Mouse (Mus musculus) embryonic facial prominence, embryonic 15.5 days (tissue): ENCODE measurements at regions not wholly inside any gene's neighbourhood (a gene's known extent, or its start where the extent isn't known, plus 50 kb on each side); places are given as distances from the start of the nearest gene placed in this dataset.
A peak's percentile ranks its signal among the peaks of the same experiment; 100 is the strongest.

Source experiments
- ATAC-seq: fragments of 200-750 bp; cut with Nextera tagmentation; 2 replicates; pipeline ENCODE4 v1.8.0; 2017; ENCODE audit warnings: low read depth, moderate TSS enrichment; ENCODE audit not compliant: insufficient number of reproducible peaks, low FRiP score, low TSS enrichment
- H3K27ac ChIP-seq: fragments of 300-500 bp; sonication (generic); replicated peaks from 2 replicates; pipeline ENCODE4 v1.5.1; 2015; ENCODE audit warnings: mild to moderate bottlenecking, inconsistent platforms
- H3K27me3 ChIP-seq: fragments of 300-500 bp; sonication (generic); 2 replicates; pipeline ENCODE4 v1.6.1; 2015; ENCODE audit warnings: inconsistent platforms
- H3K36me3 ChIP-seq: fragments of 300-500 bp; sonication (generic); 2 replicates; pipeline ENCODE4 v1.6.1; 2015; ENCODE audit warnings: mild to moderate bottlenecking, inconsistent platforms
- H3K4me1 ChIP-seq: fragments of 300-500 bp; sonication (generic); 2 replicates; pipeline ENCODE4 v1.6.1; 2015; ENCODE audit warnings: inconsistent platforms
- H3K4me2 ChIP-seq: fragments of 300-500 bp; sonication (generic); replicated peaks from 2 replicates; pipeline ENCODE4 v1.6.1; 2015; ENCODE audit warnings: mild to moderate bottlenecking, inconsistent platforms
- H3K4me3 ChIP-seq: fragments of 300-500 bp; sonication (generic); replicated peaks from 2 replicates; pipeline ENCODE4 v1.5.1; 2015; ENCODE audit warnings: mild to moderate bottlenecking, inconsistent platforms
- H3K9ac ChIP-seq: fragments of 300-500 bp; sonication (generic); 2 replicates; pipeline ENCODE4 v1.6.1; 2015; ENCODE audit warnings: inconsistent platforms
- H3K9me3 ChIP-seq: fragments of 300-500 bp; sonication (generic); replicated peaks from 2 replicates; pipeline ENCODE4 v1.6.1; 2016; ENCODE audit warnings: inconsistent platforms
- WGBS: fragments of 180-500 bp; shearing (Covaris S2); methylation state at CpG from one replicate; pipeline ENCODE4 v1.1.7; 2015; 5-methylcytosine and 5-hydroxymethylcytosine counted together

- Histone ChIP-seq H3K27ac (no peak overlapping the region), H3K27me3 (no peaks in the 10 kb centered on the region), H3K4me1 (peaks cover 11% of the 10 kb centered on the region), H3K4me3 (no peak overlapping the region), H3K9me3 (no peaks in the 10 kb centered on the region), H3K36me3 (peaks cover 5% of the 10 kb centered on the region; the same call in 1 of the 2 replicates), H3K4me2 (no peak overlapping the region), H3K9ac (no peak overlapping the region)
- ATAC-seq: peak; percentile 67
- 18% methylated on average over 13 of the region's 13 CpGs for WGBS
Observed at GRCm38 (mm10) chr5:64610562-64611405, 192.4 kb upstream of the Klf3 start.

GRCm38 (mm10) chr5:64612017-64612416 is 191.2 kb upstream of the Klf3 start:
- Histone ChIP-seq H3K4me2 (no peak overlapping the region), H3K36me3 (peaks cover 5% of the 10 kb centered on the region; the same call in 1 of the 2 replicates), H3K27ac (no peak overlapping the region), H3K4me3 (no peak overlapping the region), H3K27me3 (no peaks in the 10 kb centered on the region), H3K4me1 (peaks cover 11% of the 10 kb centered on the region), H3K9me3 (no peaks in the 10 kb centered on the region), H3K9ac (no peak overlapping the region)
- WGBS: 85% methylated on average over 7 of the region's 7 CpGs
- no peak for ATAC-seq

- Histone ChIP-seq H3K9me3 (no peaks in the 10 kb centered on the region), H3K4me3 (no peak overlapping the region), H3K27ac (no peak overlapping the region), H3K27me3 (no peaks in the 10 kb centered on the region), H3K4me1 (peaks cover 11% of the 10 kb centered on the region), H3K36me3 (peaks cover 3% of the 10 kb centered on the region; the same call in 1 of the 2 replicates), H3K4me2 (no peak overlapping the region), H3K9ac (no peak overlapping the region)
- 92% methylated on average over 3 of the region's 3 CpGs for WGBS
- no peak for ATAC-seq
Observed at GRCm38 (mm10) chr5:64613696-64614095, 189.5 kb upstream of the Klf3 start.

GRCm38 (mm10) chr5:64618126-64618525 is 185.1 kb upstream of the Klf3 start:
- WGBS: 72% methylated on average over 5 of the region's 5 CpGs
- no peaks in the 10 kb centered on the region for H3K27me3 ChIP-seq
- no peak for ATAC-seq
- H3K4me1 ChIP-seq: no peaks in the 10 kb centered on the region
- H3K9ac ChIP-seq: no peak overlapping the region
- H3K4me3 ChIP-seq: no peak overlapping the region
- no peak overlapping the region for H3K27ac ChIP-seq
- no peaks in the 10 kb centered on the region for H3K9me3 ChIP-seq
- H3K36me3 ChIP-seq: no peaks in the 10 kb centered on the region
- H3K4me2 ChIP-seq: no peak overlapping the region

GRCm38 (mm10) chr5:64619752-64620151 is 183.4 kb upstream of the Klf3 start:
- no peak for ATAC-seq
- 75% methylated on average over 5 of the region's 5 CpGs for WGBS

GRCm38 (mm10) chr5:64620726-64621125 is 182.5 kb upstream of the Klf3 start:
- H3K9me3 ChIP-seq: no peaks in the 10 kb centered on the region
- no peak overlapping the region for H3K4me2 ChIP-seq
- H3K9ac ChIP-seq: no peak overlapping the region
- H3K36me3 ChIP-seq: no peaks in the 10 kb centered on the region
- WGBS: 83% methylated on average over 5 of the region's 5 CpGs
- no peak overlapping the region for H3K4me3 ChIP-seq
- H3K27me3 ChIP-seq: no peaks in the 10 kb centered on the region
- peaks cover 9% of the 10 kb centered on the region; the same call in 1 of the 2 replicates for H3K4me1 ChIP-seq
- no peak overlapping the region for H3K27ac ChIP-seq
- no peak for ATAC-seq

More at GRCm38 (mm10) chr5:64619752-64620151, 183.4 kb upstream of the Klf3 start:
- no peaks in the 10 kb centered on the region for H3K36me3 ChIP-seq
- 0 out of 2 replicates have a peak, but pooled peaks cover 5% of the 10 kb centered on the region for H3K4me1 ChIP-seq
- no peak overlapping the region for H3K9ac ChIP-seq
- no peak overlapping the region for H3K4me3 ChIP-seq
- no peak overlapping the region for H3K4me2 ChIP-seq
- no peaks in the 10 kb centered on the region for H3K27me3 ChIP-seq
- no peak overlapping the region for H3K27ac ChIP-seq
- no peaks in the 10 kb centered on the region for H3K9me3 ChIP-seq

- Histone ChIP-seq H3K27me3 (no peaks in the 10 kb centered on the region), H3K4me1 (peaks cover 16% of the 10 kb centered on the region), H3K27ac (no peak overlapping the region), H3K4me2 (no peak overlapping the region), H3K9ac (no peak overlapping the region), H3K9me3 (no peaks in the 10 kb centered on the region), H3K4me3 (no peak overlapping the region), H3K36me3 (no peaks in the 10 kb centered on the region)
- ATAC-seq: no peak
- WGBS: 85% methylated on average over 1 of the region's 1 CpGs
Observed at GRCm38 (mm10) chr5:64621386-64621785, 181.8 kb upstream of the Klf3 start.

- Histone ChIP-seq H3K4me1 (peaks cover 18% of the 10 kb centered on the region), H3K27me3 (no peaks in the 10 kb centered on the region), H3K9ac (no peak overlapping the region), H3K4me3 (no peak overlapping the region), H3K4me2 (no peak overlapping the region), H3K27ac (no peak overlapping the region), H3K36me3 (no peaks in the 10 kb centered on the region), H3K9me3 (no peaks in the 10 kb centered on the region)
- 54% methylated on average over 3 of the region's 3 CpGs for WGBS
- no peak for ATAC-seq
Observed at GRCm38 (mm10) chr5:64623653-64624052, 179.5 kb upstream of the Klf3 start.

GRCm38 (mm10) chr5:64624205-64624604 is 179.0 kb upstream of the Klf3 start:
- Histone ChIP-seq H3K4me3 (no peak overlapping the region), H3K9ac (no peak overlapping the region), H3K9me3 (no peaks in the 10 kb centered on the region), H3K4me1 (peaks cover 18% of the 10 kb centered on the region), H3K4me2 (no peak overlapping the region), H3K27me3 (no peaks in the 10 kb centered on the region), H3K36me3 (no peaks in the 10 kb centered on the region), H3K27ac (no peak overlapping the region)
- 80% methylated on average over 6 of the region's 6 CpGs for WGBS
- ATAC-seq: no peak

- Histone ChIP-seq H3K9ac (no peak overlapping the region), H3K36me3 (no peaks in the 10 kb centered on the region), H3K4me1 (peaks cover 18% of the 10 kb centered on the region), H3K27ac (no peak overlapping the region), H3K4me3 (no peak overlapping the region), H3K27me3 (no peaks in the 10 kb centered on the region), H3K9me3 (no peaks in the 10 kb centered on the region), H3K4me2 (no peak overlapping the region)
- 54% methylated on average over 4 of the region's 4 CpGs for WGBS
- no peak for ATAC-seq
Observed at GRCm38 (mm10) chr5:64625421-64625820, 177.8 kb upstream of the Klf3 start.

GRCm38 (mm10) chr5:64625841-64626298 is 177.3 kb upstream of the Klf3 start:
- H3K4me3 ChIP-seq: no peak overlapping the region
- 48% methylated on average over 6 of the region's 6 CpGs for WGBS
- no peaks in the 10 kb centered on the region for H3K27me3 ChIP-seq
- no peak overlapping the region for H3K4me2 ChIP-seq
- peaks cover 18% of the 10 kb centered on the region for H3K4me1 ChIP-seq
- H3K27ac ChIP-seq: peak overlapping the region; percentile 69
- H3K9ac ChIP-seq: no peak overlapping the region
- H3K36me3 ChIP-seq: no peaks in the 10 kb centered on the region
- no peaks in the 10 kb centered on the region for H3K9me3 ChIP-seq
- ATAC-seq: no peak

- Histone ChIP-seq H3K9ac (no peak overlapping the region), H3K4me1 (peaks cover 18% of the 10 kb centered on the region), H3K36me3 (no peaks in the 10 kb centered on the region), H3K27ac (peak overlapping the region; percentile 69), H3K4me2 (no peak overlapping the region), H3K4me3 (no peak overlapping the region), H3K9me3 (no peaks in the 10 kb centered on the region), H3K27me3 (no peaks in the 10 kb centered on the region)
- WGBS: 14% methylated on average over 9 of the region's 9 CpGs
- peak; percentile 80 for ATAC-seq
Observed at GRCm38 (mm10) chr5:64626351-64626750, 176.8 kb upstream of the Klf3 start.
